Mouse (Mus musculus) stomach, postnatal 0 days (tissue): ENCODE data around the gene Lpp. TPM values are rescaled to one million over a fixed set of nuclear protein-coding genes. Genes with fewer than 3 reads are reported as not detected.

ENCODE experiments used
- ATAC-seq: fragments of 200-750 bp; cut with Nextera tagmentation; 2 replicates; pipeline ENCODE4 v1.8.0; 2017; ENCODE audit not compliant: low FRiP score, low TSS enrichment
- DNase-seq: peaks from one replicate; pipeline ENCODE4 v3.0.0-alpha.2; 2016; ENCODE audit warnings: low spot score
- H3K27ac ChIP-seq: fragments of 300-500 bp; sonication (generic); replicated peaks from 2 replicates; pipeline ENCODE4 v1.5.1; 2014; ENCODE audit warnings: mild to moderate bottlenecking, control low read depth
- H3K27me3 ChIP-seq: fragments of 300-500 bp; sonication (generic); 2 replicates; pipeline ENCODE4 v1.6.1; 2014; ENCODE audit warnings: low read length; ENCODE audit not compliant: control insufficient read depth, insufficient read depth
- H3K36me3 ChIP-seq: fragments of 300-500 bp; sonication (generic); 2 replicates; pipeline ENCODE4 v1.6.1; 2014; ENCODE audit warnings: low read length, mixed read lengths; ENCODE audit not compliant: control insufficient read depth, insufficient read depth
- H3K4me1 ChIP-seq: fragments of 300-500 bp; sonication (generic); replicated peaks from 2 replicates; pipeline ENCODE4 v1.6.1; 2014; ENCODE audit warnings: antibody characterized with exemption; ENCODE audit not compliant: control insufficient read depth, insufficient read depth
- H3K4me2 ChIP-seq: fragments of 300-500 bp; sonication (generic); replicated peaks from 2 replicates; pipeline ENCODE4 v1.6.1; 2014; ENCODE audit warnings: low read depth, mild to moderate bottlenecking, control low read depth, moderate library complexity
- H3K4me3 ChIP-seq: fragments of 300-500 bp; sonication (generic); 2 replicates; pipeline ENCODE4 v1.5.1; 2014; ENCODE audit warnings: low read depth, low read length, control low read depth
- H3K9ac ChIP-seq: fragments of 300-500 bp; sonication (generic); 2 replicates; pipeline ENCODE4 v1.6.1; 2014; ENCODE audit warnings: mild to moderate bottlenecking, low read length, control low read depth, mixed read lengths
- H3K9me3 ChIP-seq: fragments of 300-500 bp; sonication (generic); 2 replicates; pipeline ENCODE4 v1.6.1; 2016; ENCODE audit warnings: low read length; ENCODE audit not compliant: control insufficient read depth
- CTCF ChIP-seq: IDR thresholded peaks from 2 replicates; pipeline ENCODE4 v1.5.1; 2016; ENCODE audit warnings: antibody characterized with exemption, low read depth, mild to moderate bottlenecking, moderate library complexity
- EP300 ChIP-seq: optimal IDR thresholded peaks from 2 replicates; pipeline ENCODE3; 2016; ENCODE audit warnings: antibody characterized with exemption
- WGBS: fragments of 180-500 bp; shearing (Covaris S2); extraction: QIAGEN DNeasy Blood & Tissue Kit; methylation state at CpG from one replicate; pipeline ENCODE4 v1.1.7; 2014; 5-methylcytosine and 5-hydroxymethylcytosine counted together
- polyA plus RNA-seq: library from polyadenylated mRNA; unstranded; fragments of >200 nt; fragmentation: Nextera tagmentation; extraction: Ambion mirVana; gene quantifications from 2 replicates; pipeline ENCODE4 v1.2.1, GENCODE M21; 2015

Gene Lpp
- polyA plus RNA-seq, 1 experiment from 2014 or later, result 51.3 TPM

- H3K9me3 ChIP-seq, result no peaks in the 10 kb centered on the region
- WGBS, result 64% methylated on average over 8 of the region's 8 CpGs
- no peak overlapping the region for H3K9ac ChIP-seq
- no peaks in the 10 kb centered on the region for H3K4me1 ChIP-seq
- H3K4me2 ChIP-seq, result no peak overlapping the region
- H3K27ac ChIP-seq, result no peak overlapping the region
- no peak for DNase-seq
- no peaks in the 10 kb centered on the region for H3K27me3 ChIP-seq
- no peaks in the 10 kb centered on the region for H3K36me3 ChIP-seq
- no peak for ATAC-seq
- no peak overlapping the region for H3K4me3 ChIP-seq
- no peak for TF ChIP-seq EP300
- no peak for TF ChIP-seq CTCF
These were observed 487.4 kb downstream of the Lpp start for GRCm38 (mm10) chr16:24880698-24881097.

DNA sequence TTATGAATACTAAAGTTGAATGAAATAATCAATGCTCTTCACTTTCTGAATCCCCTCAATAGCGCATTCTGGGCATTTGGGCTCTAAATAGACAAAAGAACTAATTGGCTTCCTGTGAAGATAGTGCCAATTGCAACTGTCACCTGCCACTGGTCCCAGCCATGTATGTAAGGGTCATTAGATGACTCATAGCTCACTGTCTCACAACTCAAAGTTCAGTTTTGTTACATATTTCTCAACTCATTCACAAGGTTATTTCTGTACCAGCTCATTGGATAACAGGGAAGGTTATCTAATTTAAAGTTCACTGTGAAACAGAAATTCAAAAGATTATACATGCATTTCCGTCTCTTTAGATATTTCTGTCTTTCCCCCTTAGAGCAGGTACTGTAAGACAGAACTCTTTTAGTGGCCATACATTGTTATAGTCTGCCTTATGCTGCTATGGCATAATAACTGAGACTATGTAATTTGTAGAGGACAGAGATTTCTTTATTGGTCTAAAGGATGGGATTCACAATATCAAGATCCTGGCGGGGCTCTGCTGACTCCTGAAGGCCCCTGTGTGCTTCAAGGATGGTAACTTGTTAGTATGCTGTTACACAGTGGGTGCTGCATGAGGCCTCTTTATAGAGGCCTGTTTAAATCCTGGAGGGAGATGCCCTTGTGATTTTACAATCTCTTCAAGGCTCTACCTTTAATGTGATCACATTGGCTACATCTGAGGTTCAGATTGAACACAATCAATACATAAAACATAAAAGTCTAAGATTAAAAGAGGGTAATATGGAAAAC lies 488.9 kb downstream of the Lpp start:
- Histone ChIP-seq H3K4me2 (no peak overlapping the region), H3K4me1 (no peaks in the 10 kb centered on the region), H3K9ac (no peak overlapping the region), H3K9me3 (no peaks in the 10 kb centered on the region), H3K27ac (no peak overlapping the region), H3K4me3 (no peak overlapping the region), H3K27me3 (no peaks in the 10 kb centered on the region), H3K36me3 (no peaks in the 10 kb centered on the region)
- no peak for DNase-seq
- 82% methylated on average over 3 of the region's 3 CpGs for WGBS
- no peak for ATAC-seq
- TF ChIP-seq EP300 (no peak), CTCF (no peak)

DNA sequence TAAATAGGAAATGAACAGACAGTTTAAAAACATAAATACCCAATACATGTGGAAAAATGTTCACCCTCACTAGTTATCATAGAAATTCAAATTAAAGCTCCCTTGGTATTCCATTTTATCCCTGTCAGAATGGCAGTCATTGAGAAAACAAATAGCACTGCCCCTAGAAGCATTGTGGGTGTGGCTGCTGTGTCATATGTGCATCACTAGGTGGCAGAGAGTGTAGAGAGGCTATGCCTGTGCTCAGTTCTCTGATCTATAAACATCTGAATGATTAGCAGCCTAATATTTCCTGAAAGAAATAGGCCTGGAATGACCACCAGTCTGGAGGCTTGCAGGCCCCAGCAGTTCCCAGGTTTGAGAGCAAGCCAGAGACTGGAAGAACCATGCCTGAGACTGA lies 490.7 kb downstream of the Lpp start:
- H3K4me1 ChIP-seq, result no peaks in the 10 kb centered on the region
- no peak overlapping the region for H3K4me3 ChIP-seq
- H3K27ac ChIP-seq, result no peak overlapping the region
- H3K27me3 ChIP-seq, result no peaks in the 10 kb centered on the region
- DNase-seq (no peak), ATAC-seq (no peak)
- H3K9me3 ChIP-seq, result no peaks in the 10 kb centered on the region
- no peak overlapping the region for H3K4me2 ChIP-seq
- H3K36me3 ChIP-seq, result no peaks in the 10 kb centered on the region
- TF ChIP-seq EP300 (no peak), CTCF (peak; percentile 51; the same call in 1 of the 2 replicates)
- H3K9ac ChIP-seq, result no peak overlapping the region

DNA sequence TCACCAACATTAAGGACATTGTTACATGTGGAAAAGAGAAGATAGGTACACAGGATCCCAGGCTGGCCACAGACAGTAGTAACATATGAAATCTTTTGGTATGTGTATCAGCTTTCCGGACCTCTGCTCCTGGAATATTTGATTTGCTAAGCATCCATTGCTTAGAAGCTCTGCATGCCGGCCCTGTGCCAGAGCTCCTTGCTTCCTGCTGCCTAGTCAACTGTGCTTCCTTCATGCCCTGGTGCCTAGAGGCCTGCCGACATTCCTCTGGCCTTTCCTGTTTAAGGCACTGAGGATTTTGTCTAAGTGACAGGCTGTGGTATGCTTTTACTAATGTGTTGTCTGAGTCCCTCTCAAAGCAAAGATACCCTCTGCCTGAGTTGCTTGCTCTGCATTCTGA lies 493.0 kb downstream of the Lpp start:
- Histone ChIP-seq H3K4me3 (no peak overlapping the region), H3K9me3 (no peaks in the 10 kb centered on the region), H3K4me1 (no peaks in the 10 kb centered on the region), H3K4me2 (no peak overlapping the region), H3K27ac (no peak overlapping the region), H3K27me3 (no peaks in the 10 kb centered on the region), H3K36me3 (0 out of 2 replicates have a peak, but pooled peaks cover 5% of the 10 kb centered on the region), H3K9ac (no peak overlapping the region)
- no peak for TF ChIP-seq EP300
- TF ChIP-seq CTCF, result no peak
- DNase-seq (no peak), ATAC-seq (no peak)
- 39% methylated on average over 3 of the region's 3 CpGs for WGBS

- ATAC-seq, result no peak
- H3K27ac ChIP-seq, result no peak overlapping the region
- 73% methylated on average over 7 of the region's 7 CpGs for WGBS
- H3K4me1 ChIP-seq, result no peaks in the 10 kb centered on the region
- H3K9me3 ChIP-seq, result no peaks in the 10 kb centered on the region
- TF ChIP-seq EP300, result no peak
- no peak for TF ChIP-seq CTCF
- H3K4me3 ChIP-seq, result no peak overlapping the region
- no peak overlapping the region for H3K4me2 ChIP-seq
- no peak overlapping the region for H3K9ac ChIP-seq
- no peaks in the 10 kb centered on the region for H3K27me3 ChIP-seq
- no peak for DNase-seq
- 0 out of 2 replicates have a peak, but pooled peaks cover 5% of the 10 kb centered on the region for H3K36me3 ChIP-seq
These were observed 493.6 kb downstream of the Lpp start for GRCm38 (mm10) chr16:24886943-24887342.

- no peak overlapping the region for H3K4me2 ChIP-seq
- no peaks in the 10 kb centered on the region for H3K9me3 ChIP-seq
- H3K9ac ChIP-seq, result no peak overlapping the region
- DNase-seq (no peak), ATAC-seq (no peak; the same call in 1 of the 2 replicates)
- H3K27ac ChIP-seq, result no peak overlapping the region
- 38% methylated on average over 6 of the region's 6 CpGs for WGBS
- no peaks in the 10 kb centered on the region for H3K27me3 ChIP-seq
- 0 out of 2 replicates have a peak, but pooled peaks cover 5% of the 10 kb centered on the region for H3K36me3 ChIP-seq
- no peak for TF ChIP-seq CTCF
- TF ChIP-seq EP300, result no peak
- no peak overlapping the region for H3K4me3 ChIP-seq
- no peaks in the 10 kb centered on the region for H3K4me1 ChIP-seq
These were observed 498.1 kb downstream of the Lpp start for GRCm38 (mm10) chr16:24891453-24891852.
